Mouse (Mus musculus) adrenal gland, adult (tissue): ENCODE data around the gene A830018L16Rik.

ENCODE experiments used
- DNase-seq, 2 experiments: peaks; one replicate each; pipeline ENCODE4 v3.0.0; 2022 to 2023; ENCODE audit warnings: low spot score in 1 of 2; ENCODE audit not compliant: inconsistent age in 2 of 2

A830018L16Rik gene

GRCm38 (mm10) chr1:11650137-11650536, 236.2 kb downstream of the A830018L16Rik start:
- DNase-seq: no peak

- DNase-seq: no peak
Measured at GRCm38 (mm10) chr1:11652773-11653172, 238.9 kb downstream of the A830018L16Rik start.

DNA sequence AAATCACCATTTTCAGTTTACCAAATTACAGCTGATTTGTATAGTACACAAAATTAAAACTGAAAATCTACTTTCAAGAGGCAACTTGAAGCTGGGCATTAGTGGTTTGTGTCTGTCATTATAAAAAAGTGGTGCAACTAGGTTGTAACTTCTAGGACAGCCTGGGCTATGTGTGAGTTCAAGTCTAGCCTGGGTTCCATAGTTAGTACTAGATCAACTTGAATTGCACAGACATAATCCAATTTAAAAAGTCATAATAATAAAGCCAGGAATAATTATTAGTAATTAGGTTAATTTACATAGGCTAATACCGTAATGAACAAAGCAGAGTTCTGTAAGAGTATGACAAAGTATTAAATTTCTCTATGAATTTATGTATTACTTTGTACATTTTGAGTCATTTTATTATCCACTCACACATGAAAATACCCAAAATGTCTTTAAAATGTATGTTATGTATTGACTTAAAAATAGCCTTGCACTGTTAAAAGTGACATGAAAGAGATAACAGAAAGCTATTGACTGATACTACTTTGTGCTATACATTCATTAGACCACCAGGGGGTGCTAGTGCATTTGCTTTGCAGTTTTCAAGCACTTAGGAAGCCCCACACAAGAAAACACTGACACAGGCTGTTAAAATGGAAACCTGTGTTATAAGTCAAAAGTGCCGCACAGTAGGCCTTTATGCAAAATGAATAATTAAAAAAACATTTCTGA, 243.6 kb downstream of the A830018L16Rik start:
- DNase-seq: peak in 1 of 2 experiments; percentile 81

DNA sequence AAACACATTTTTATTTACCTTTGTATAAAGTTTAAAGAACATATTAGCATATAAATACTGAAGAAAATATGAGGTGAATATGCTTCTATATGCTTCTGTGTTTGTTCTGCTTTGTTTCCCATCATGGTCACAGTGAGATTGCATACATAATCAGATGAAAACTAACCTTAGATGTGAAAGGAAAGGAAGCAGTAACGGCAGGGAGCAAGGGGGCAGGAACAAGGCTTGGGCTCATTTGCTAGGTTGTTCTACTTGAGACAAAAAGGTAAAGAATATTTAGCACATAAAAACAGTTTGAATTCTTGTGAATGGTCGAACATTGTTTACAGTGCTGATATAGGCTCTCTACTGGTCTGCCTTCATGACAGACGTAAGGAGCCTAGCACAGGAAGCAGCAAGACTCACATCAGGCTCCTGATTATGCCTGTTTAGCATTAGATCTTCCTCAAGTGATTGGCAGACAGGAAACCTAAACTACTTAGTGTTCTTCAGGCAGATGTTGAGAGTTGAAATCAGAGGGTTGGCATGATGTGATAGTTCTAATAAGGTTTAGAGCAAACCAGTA, 244.2 kb downstream of the A830018L16Rik start:
- DNase-seq: no peak

DNA sequence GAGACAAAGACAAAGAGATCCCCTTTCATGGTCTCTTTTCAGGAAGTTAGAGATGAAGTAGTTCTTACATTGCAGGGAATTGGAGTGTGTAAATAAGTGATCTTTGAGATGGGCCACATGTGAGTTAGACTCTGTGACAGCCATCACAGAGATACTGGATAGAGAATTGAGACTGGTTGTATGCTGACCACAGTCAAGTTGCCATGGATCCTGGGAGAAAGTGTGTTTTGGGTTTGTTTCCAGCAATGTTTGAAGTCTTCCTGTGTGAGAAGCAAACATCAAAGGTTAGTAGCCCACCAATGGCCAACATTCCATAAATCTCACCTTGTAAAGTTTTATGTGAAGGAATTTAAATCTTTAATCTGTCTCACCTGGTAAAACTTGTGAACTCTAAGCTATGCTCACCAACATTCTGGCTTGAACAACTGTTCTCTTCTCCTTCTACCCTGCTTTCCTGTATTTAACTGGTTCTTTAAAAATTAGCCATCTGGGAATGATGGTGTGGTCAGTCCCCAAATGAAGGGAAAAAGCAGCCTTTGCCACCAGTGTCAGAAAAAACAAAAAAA, 330.9 kb downstream of the A830018L16Rik start:
- DNase-seq: no peak

GRCm38 (mm10) chr1:11748424-11748823, 334.5 kb downstream of the A830018L16Rik start:
- DNase-seq: no peak

- no peak for DNase-seq
Measured at GRCm38 (mm10) chr1:11750065-11750464, 336.2 kb downstream of the A830018L16Rik start.

DNA sequence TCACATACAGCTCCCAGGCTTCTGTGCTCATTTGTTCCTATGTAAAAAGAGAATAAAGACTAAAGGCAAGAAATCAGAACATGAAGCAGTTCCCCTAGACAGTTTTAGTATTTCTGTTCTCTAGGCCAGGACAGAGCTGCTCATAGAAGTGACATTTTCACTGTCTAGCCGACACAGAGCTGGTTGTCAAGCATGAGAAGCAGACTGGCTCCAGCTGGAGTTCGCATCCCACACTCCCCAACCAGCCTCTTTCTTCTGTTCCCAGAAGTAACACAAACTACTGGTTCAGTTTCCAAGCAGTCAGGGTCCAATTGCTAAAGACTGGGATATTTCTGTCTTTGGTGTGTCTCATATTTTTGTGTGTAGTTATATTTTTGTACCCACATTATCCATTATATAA, 336.7 kb downstream of the A830018L16Rik start:
- no peak for DNase-seq

DNA sequence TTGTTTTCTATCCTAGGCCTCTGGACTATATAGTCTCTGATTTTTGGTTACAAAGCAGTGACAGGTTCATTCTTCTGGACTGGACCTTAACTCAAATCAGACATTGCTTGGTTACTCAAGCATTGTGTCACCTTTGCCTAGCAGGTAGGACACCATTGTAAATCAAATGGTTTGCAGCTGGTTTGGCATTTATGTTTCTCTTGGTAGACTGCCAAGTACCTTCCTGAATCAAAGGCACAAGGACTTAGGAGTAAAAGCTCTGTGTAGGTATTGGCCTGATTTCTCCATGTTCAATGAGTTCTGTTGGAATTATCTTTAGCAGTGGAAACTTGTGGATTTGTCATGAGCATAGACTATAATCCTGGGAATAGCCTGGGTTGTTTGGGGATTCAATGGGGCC, 338.1 kb downstream of the A830018L16Rik start:
- DNase-seq: no peak

- DNase-seq: no peak
Measured at GRCm38 (mm10) chr1:11788264-11788663, 374.4 kb downstream of the A830018L16Rik start.

DNA sequence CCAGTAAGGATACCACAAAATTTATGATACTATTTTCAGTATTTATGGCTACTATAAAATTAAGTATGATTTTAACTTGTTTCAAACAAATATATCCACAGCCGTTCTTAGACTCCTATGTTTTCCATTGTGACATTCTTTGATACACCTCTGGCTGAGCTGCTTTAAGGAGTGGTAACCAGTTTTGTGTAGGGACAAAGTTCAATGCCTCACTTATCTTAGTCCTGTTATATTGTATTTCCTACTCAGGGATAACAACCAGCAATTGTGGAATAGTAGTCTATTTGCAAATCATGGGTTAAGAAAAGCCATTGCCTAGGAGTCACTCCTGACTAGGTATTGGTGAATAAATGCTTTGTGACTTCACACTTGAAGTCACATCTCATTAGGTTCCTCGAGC, 378.9 kb downstream of the A830018L16Rik start:
- DNase-seq: no peak

GRCm38 (mm10) chr1:11795666-11796065, 381.8 kb downstream of the A830018L16Rik start:
- DNase-seq: no peak

DNA sequence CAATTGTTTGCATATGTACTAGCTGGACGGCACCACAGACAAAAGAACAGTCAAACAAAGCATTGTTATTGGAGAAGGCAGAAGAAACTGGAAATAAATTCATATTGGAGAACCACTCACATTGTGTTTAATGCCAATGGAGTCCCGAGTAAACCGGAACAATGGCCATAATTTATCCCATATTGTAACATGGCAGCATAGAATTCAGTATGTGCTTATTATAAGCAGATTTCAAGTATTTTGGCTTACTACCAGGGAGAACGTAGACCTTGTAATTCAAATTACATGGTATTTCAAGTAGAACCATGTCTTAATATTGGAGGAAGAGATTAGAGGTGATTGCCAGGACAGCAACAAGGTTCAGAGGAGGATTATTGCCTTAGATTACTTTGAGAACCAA, 458.9 kb downstream of the A830018L16Rik start:
- DNase-seq: no peak

GRCm38 (mm10) chr1:11873573-11873972, 459.7 kb downstream of the A830018L16Rik start:
- DNase-seq: peak in 1 of 2 experiments; percentile 41

DNA sequence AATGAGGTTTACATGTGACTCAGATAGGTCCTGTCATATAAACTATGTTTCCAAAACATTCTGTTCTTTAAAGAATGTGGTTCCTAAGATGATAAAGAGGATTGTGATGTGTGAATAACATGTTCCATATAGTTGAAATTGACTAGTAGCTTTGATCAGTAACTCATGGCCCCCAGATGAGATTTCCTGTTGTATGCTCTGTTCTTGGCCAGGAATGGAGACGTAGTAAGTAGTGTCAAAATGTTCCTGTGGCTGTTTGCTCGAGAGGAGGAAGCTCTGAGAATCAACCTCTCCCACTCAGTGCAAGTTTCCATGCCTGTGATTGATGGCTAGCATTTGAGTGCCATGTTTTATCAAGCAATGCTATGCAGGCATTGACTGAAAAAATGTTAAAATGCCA, 467.8 kb downstream of the A830018L16Rik start:
- DNase-seq: no peak

DNA sequence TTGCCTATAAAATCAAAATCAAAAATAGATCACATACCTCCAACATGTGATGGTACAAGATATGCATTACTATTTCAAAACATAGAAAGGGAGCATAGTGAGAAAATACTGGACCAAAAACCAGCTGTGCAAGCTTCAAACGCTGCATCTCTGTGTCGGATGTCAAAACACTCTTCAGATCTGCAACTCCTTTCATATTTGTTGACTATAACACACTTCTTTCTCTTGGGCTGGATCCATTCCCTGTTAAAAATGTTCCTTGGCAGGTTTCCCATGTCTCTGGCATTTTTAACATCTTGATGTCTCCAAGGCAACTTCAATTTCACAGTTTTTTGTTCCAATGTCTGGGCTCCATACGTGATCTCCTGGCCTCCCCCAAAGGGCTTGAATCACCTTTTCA, 481.8 kb downstream of the A830018L16Rik start:
- no peak for DNase-seq

DNA sequence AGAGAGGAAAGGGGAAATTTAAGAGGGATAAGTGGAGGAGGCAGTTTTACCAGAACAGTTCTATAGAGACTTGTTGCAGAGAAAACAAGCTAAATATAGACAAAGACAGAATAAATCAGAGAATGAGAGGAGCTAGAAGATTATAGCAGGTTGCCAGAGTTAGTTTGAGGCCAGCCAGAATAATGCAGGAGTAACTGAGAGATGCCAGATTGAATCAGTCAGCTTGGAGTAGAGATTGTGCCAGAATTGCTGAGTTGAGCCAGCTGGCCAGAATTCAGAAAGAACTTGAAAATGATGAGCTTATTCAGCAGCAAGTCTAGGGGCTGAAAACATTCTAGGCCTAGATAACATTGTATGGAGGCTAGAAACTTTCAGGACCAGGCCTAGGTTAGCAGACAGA, 502.0 kb downstream of the A830018L16Rik start:
- no peak for DNase-seq

GRCm38 (mm10) chr1:11936984-11937383, 523.1 kb downstream of the A830018L16Rik start:
- DNase-seq: no peak

GRCm38 (mm10) chr1:11959421-11960206, 545.7 kb downstream of the A830018L16Rik start:
- DNase-seq: no peak

GRCm38 (mm10) chr1:11982590-11983136, 568.8 kb downstream of the A830018L16Rik start:
- DNase-seq: no peak

GRCm38 (mm10) chr1:11990011-11990410, 576.1 kb downstream of the A830018L16Rik start:
- DNase-seq: no peak
